Mouse (Mus musculus): ENCODE measurements around the gene Grm7. TPM values are rescaled to one million over a fixed set of nuclear protein-coding genes. Genes with fewer than 3 reads are reported as not detected.

The Grm7 gene
- polyA plus RNA-seq, 1 experiment, result 1.1 TPM

- H3K4me1 ChIP-seq (ENCODE audit: control insufficient read depth, insufficient read depth, low read length), result no peaks in the 10 kb centered on the region
- H3K27ac ChIP-seq (ENCODE audit: insufficient read depth, low read length), result no peak overlapping the region
- H3K4me3 ChIP-seq (ENCODE audit: insufficient read depth, low read length), result no peak overlapping the region
- TF ChIP-seq CTCF (IDR thresholded peaks at IDR 0.05; ENCODE audit: borderline replicate concordance, insufficient read depth, low read length) (no peak), POLR2A (IDR thresholded peaks at IDR 0.05; ENCODE audit: low read depth, low read length) (no peak)
These were observed 69.6 kb downstream of the Grm7 start for GRCm38 (mm10) chr6:110714943-110715342.

GRCm38 (mm10) chr6:110723371-110723770 is 78.0 kb downstream of the Grm7 start:
- Histone ChIP-seq H3K27ac (ENCODE audit: insufficient read depth, low read length) (no peak overlapping the region), H3K4me1 (ENCODE audit: control insufficient read depth, insufficient read depth, low read length) (no peaks in the 10 kb centered on the region)
- TF ChIP-seq POLR2A (IDR thresholded peaks at IDR 0.05; ENCODE audit: low read depth, low read length) (no peak), CTCF (IDR thresholded peaks at IDR 0.05; ENCODE audit: borderline replicate concordance, insufficient read depth, low read length) (no peak)

GRCm38 (mm10) chr6:110733914-110734313 is 88.5 kb downstream of the Grm7 start:
- H3K4me3 ChIP-seq (ENCODE audit: insufficient read depth, low read length), result no peak overlapping the region
- TF ChIP-seq CTCF (IDR thresholded peaks at IDR 0.05; ENCODE audit: borderline replicate concordance, insufficient read depth, low read length) (no peak), POLR2A (IDR thresholded peaks at IDR 0.05; ENCODE audit: low read depth, low read length) (no peak)
- H3K4me1 ChIP-seq (ENCODE audit: control insufficient read depth, insufficient read depth, low read length), result peaks cover 6% of the 10 kb centered on the region
- peak overlapping the region; percentile 86 for H3K27ac ChIP-seq (ENCODE audit: insufficient read depth, low read length)

More at GRCm38 (mm10) chr6:110723371-110723770, 78.0 kb downstream of the Grm7 start:
- H3K4me3 ChIP-seq (ENCODE audit: insufficient read depth, low read length), result no peak overlapping the region

- Histone ChIP-seq H3K27ac (ENCODE audit: insufficient read depth, low read length) (peak overlapping the region; percentile 88), H3K4me3 (ENCODE audit: insufficient read depth, low read length) (no peak overlapping the region), H3K4me1 (ENCODE audit: control insufficient read depth, insufficient read depth, low read length) (no peaks in the 10 kb centered on the region; the same call in 1 of the 2 replicates)
- TF ChIP-seq POLR2A (IDR thresholded peaks at IDR 0.05; ENCODE audit: low read depth, low read length), result no peak
- no peak for TF ChIP-seq CTCF (IDR thresholded peaks at IDR 0.05; ENCODE audit: borderline replicate concordance, insufficient read depth, low read length)
These were observed 98.7 kb downstream of the Grm7 start for GRCm38 (mm10) chr6:110743981-110744670.

- Histone ChIP-seq H3K4me3 (ENCODE audit: insufficient read depth, low read length) (no peak overlapping the region), H3K4me1 (ENCODE audit: control insufficient read depth, insufficient read depth, low read length) (no peaks in the 10 kb centered on the region), H3K27ac (ENCODE audit: insufficient read depth, low read length) (no peak overlapping the region)
- TF ChIP-seq CTCF (IDR thresholded peaks at IDR 0.05; ENCODE audit: borderline replicate concordance, insufficient read depth, low read length) (no peak), POLR2A (IDR thresholded peaks at IDR 0.05; ENCODE audit: low read depth, low read length) (no peak)
These were observed 110.5 kb downstream of the Grm7 start for GRCm38 (mm10) chr6:110755921-110756320.

- Histone ChIP-seq H3K4me3 (ENCODE audit: insufficient read depth, low read length) (no peak overlapping the region), H3K4me1 (ENCODE audit: control insufficient read depth, insufficient read depth, low read length) (no peaks in the 10 kb centered on the region), H3K27ac (ENCODE audit: insufficient read depth, low read length) (no peak overlapping the region)
- TF ChIP-seq CTCF (IDR thresholded peaks at IDR 0.05; ENCODE audit: borderline replicate concordance, insufficient read depth, low read length) (no peak), POLR2A (IDR thresholded peaks at IDR 0.05; ENCODE audit: low read depth, low read length) (no peak)
These were observed 124.2 kb downstream of the Grm7 start for GRCm38 (mm10) chr6:110769588-110769987.

- H3K4me3 ChIP-seq (ENCODE audit: insufficient read depth, low read length), result no peak overlapping the region
- TF ChIP-seq POLR2A (IDR thresholded peaks at IDR 0.05; ENCODE audit: low read depth, low read length) (no peak), CTCF (IDR thresholded peaks at IDR 0.05; ENCODE audit: borderline replicate concordance, insufficient read depth, low read length) (no peak)
- no peaks in the 10 kb centered on the region for H3K4me1 ChIP-seq (ENCODE audit: control insufficient read depth, insufficient read depth, low read length)
- no peak overlapping the region for H3K27ac ChIP-seq (ENCODE audit: insufficient read depth, low read length)
These were observed 127.3 kb downstream of the Grm7 start for GRCm38 (mm10) chr6:110772652-110773051.

- Histone ChIP-seq H3K4me3 (ENCODE audit: insufficient read depth, low read length) (no peak overlapping the region), H3K27ac (ENCODE audit: insufficient read depth, low read length) (no peak overlapping the region), H3K4me1 (ENCODE audit: control insufficient read depth, insufficient read depth, low read length) (no peaks in the 10 kb centered on the region)
- no peak for TF ChIP-seq CTCF (IDR thresholded peaks at IDR 0.05; ENCODE audit: borderline replicate concordance, insufficient read depth, low read length)
- no peak for TF ChIP-seq POLR2A (IDR thresholded peaks at IDR 0.05; ENCODE audit: low read depth, low read length)
These were observed 130.7 kb downstream of the Grm7 start for GRCm38 (mm10) chr6:110776046-110776445.

GRCm38 (mm10) chr6:110785497-110785928 is 140.1 kb downstream of the Grm7 start:
- Histone ChIP-seq H3K4me3 (ENCODE audit: insufficient read depth, low read length) (no peak overlapping the region), H3K4me1 (ENCODE audit: control insufficient read depth, insufficient read depth, low read length) (no peaks in the 10 kb centered on the region), H3K27ac (ENCODE audit: insufficient read depth, low read length) (no peak overlapping the region)
- no peak for TF ChIP-seq POLR2A (IDR thresholded peaks at IDR 0.05; ENCODE audit: low read depth, low read length)

GRCm38 (mm10) chr6:110792696-110793095 is 147.3 kb downstream of the Grm7 start:
- TF ChIP-seq POLR2A (IDR thresholded peaks at IDR 0.05; ENCODE audit: low read depth, low read length) (no peak), CTCF (IDR thresholded peaks at IDR 0.05; ENCODE audit: borderline replicate concordance, insufficient read depth, low read length) (no peak)

More at GRCm38 (mm10) chr6:110792696-110793095, 147.3 kb downstream of the Grm7 start:
- Histone ChIP-seq H3K27ac (ENCODE audit: insufficient read depth, low read length) (no peak overlapping the region), H3K4me3 (ENCODE audit: insufficient read depth, low read length) (no peak overlapping the region), H3K4me1 (ENCODE audit: control insufficient read depth, insufficient read depth, low read length) (no peaks in the 10 kb centered on the region)
